12 mouse cellular contexts compared by ENCODE assay signal in the genomic region with DNA sequence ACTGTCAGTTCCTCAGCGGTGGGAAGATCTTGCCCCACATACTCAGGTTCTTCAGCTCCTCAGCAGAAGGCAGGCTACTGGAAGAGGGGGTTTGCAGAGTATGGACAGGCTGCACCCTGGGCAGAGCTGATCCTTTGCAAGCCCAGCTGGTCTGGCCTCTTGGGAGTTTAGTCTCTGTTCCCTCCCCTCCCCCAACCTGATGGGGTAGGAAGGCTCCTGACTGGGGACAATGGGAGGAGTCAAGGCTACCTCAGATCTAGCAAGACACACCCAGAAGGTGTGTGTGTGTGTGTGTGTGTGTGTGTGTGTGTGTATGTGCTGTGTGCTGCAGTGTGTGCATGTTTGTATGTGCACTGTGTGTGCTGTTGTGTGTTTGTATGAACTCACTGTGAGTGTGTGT. TPM values are rescaled to one million over a fixed set of nuclear protein-coding genes. Genes with fewer than 3 reads are reported as not detected.
DNase-seq lines count a peak whose midpoint lies in the region; ATAC-seq and TF ChIP-seq lines count a peak whose summit lies in the region.
"Had no signal": no experiment of that assay in that cellular context is flagged by ENCODE, and none has a peak within 500 bp of the region (broad histone marks: within the 10 kb centered on the region; RNA-seq: fewer than 3 reads in every experiment).

No protein-coding gene starts in this region.

- WGBS in kidney, embryonic 14.5 days = 13% methylated on average over 1 of the region's 1 CpGs
- 59% methylated on average over 1 of the region's 1 CpGs for WGBS in kidney, adult 2 months
- WGBS in embryonic facial prominence, embryonic 12.5 days = 8% methylated on average over 1 of the region's 1 CpGs
- WGBS in neural tube, embryonic 12.5 days = 11% methylated on average over 1 of the region's 1 CpGs

- no peak for ATAC-seq in kidney, embryonic 14.5 days (ENCODE audit: low FRiP score, low TSS enrichment)
- no peak for ATAC-seq in embryonic facial prominence, embryonic 12.5 days (ENCODE audit: insufficient number of reproducible peaks, insufficient read depth, low FRiP score, low TSS enrichment)
- no peak for ATAC-seq in neural tube, embryonic 12.5 days (ENCODE audit: low FRiP score, low read depth)

- peak overlapping the region; percentile 25; the same call in 1 of the 2 replicates for H3K27ac ChIP-seq in kidney, embryonic 14.5 days (ENCODE audit: low read depth, low read length)
- H3K27ac ChIP-seq in kidney, adult 2 months (ENCODE audit: insufficient read depth, low read depth, low read length) = no peak overlapping the region
- peak overlapping the region; percentile 63 for H3K27ac ChIP-seq in embryonic facial prominence, embryonic 12.5 days
- no peak overlapping the region for H3K27ac ChIP-seq in neural tube, embryonic 12.5 days

- H3K36me3 ChIP-seq in kidney, embryonic 14.5 days (ENCODE audit: control insufficient read depth, insufficient read depth, low read length) = no peaks in the 10 kb centered on the region
- H3K36me3 ChIP-seq in kidney, adult 2 months (ENCODE audit: control insufficient read depth, insufficient read depth, low read length) = no peaks in the 10 kb centered on the region
- no peaks in the 10 kb centered on the region for H3K36me3 ChIP-seq in embryonic facial prominence, embryonic 12.5 days
- H3K36me3 ChIP-seq in neural tube, embryonic 12.5 days = no peaks in the 10 kb centered on the region
- H3K36me3 ChIP-seq: heart, embryonic 13.5 days had no signal

- no peak for TF ChIP-seq CTCF in kidney, adult 2 months (conservative IDR thresholded peaks at IDR 0.05; ENCODE audit: insufficient read depth, insufficient read length, low read depth, low read length)

- H3K27me3 ChIP-seq in kidney, embryonic 14.5 days (ENCODE audit: control insufficient read depth, insufficient read depth, low read length) = no peaks in the 10 kb centered on the region
- H3K27me3 ChIP-seq in kidney, adult 2 months (replicated peaks; ENCODE audit: control insufficient read depth, insufficient read depth, low read length) = no peaks in the 10 kb centered on the region
- H3K27me3 ChIP-seq in embryonic facial prominence, embryonic 12.5 days = peaks cover 4% of the 10 kb centered on the region; the same call in 1 of the 2 replicates
- H3K27me3 ChIP-seq in neural tube, embryonic 12.5 days (replicated peaks) = no peaks in the 10 kb centered on the region; the same call in 1 of the 2 replicates
- H3K27me3 ChIP-seq: heart, embryonic 13.5 days had no signal

- no peak overlapping the region for H3K9ac ChIP-seq in kidney, embryonic 14.5 days (ENCODE audit: low read depth, low read length)
- no peak overlapping the region for H3K9ac ChIP-seq in embryonic facial prominence, embryonic 12.5 days
- no peak overlapping the region for H3K9ac ChIP-seq in neural tube, embryonic 12.5 days

- DNase-seq in kidney, adult 2 months = no peak
- DNase-seq in ES-CJ7 (ENCODE audit: low read depth, low spot score) = peak; percentile 90
- no peak for DNase-seq in urinary bladder, postnatal 4 days (ENCODE audit: low spot score in 2 of 2)
- no peak for DNase-seq in spleen, postnatal 14 days (ENCODE audit: low spot score in 2 of 2)
- DNase-seq in frontal cortex, postnatal 10 days (ENCODE audit: low spot score in 2 of 2) = no peak
- DNase-seq: adrenal gland, adult 8-10 months; cerebellum, adult 9-10 months had no signal

- no peak for TF ChIP-seq POLR2A in kidney, adult 2 months (IDR thresholded peaks at IDR 0.05; ENCODE audit: low read depth, low read length)

- H3K4me3 ChIP-seq in kidney, embryonic 14.5 days (ENCODE audit: low read length) = no peak overlapping the region
- H3K4me3 ChIP-seq in kidney, adult 2 months (ENCODE audit: insufficient read depth, low read depth, low read length) = no peak overlapping the region
- no peak overlapping the region for H3K4me3 ChIP-seq in embryonic facial prominence, embryonic 12.5 days
- no peak overlapping the region for H3K4me3 ChIP-seq in neural tube, embryonic 12.5 days
- H3K4me3 ChIP-seq: heart, embryonic 13.5 days had no signal

- H3K9me3 ChIP-seq in kidney, embryonic 14.5 days (ENCODE audit: control insufficient read depth, low read length) = no peaks in the 10 kb centered on the region
- no peaks in the 10 kb centered on the region for H3K9me3 ChIP-seq in embryonic facial prominence, embryonic 12.5 days
- H3K9me3 ChIP-seq in neural tube, embryonic 12.5 days = no peaks in the 10 kb centered on the region
- H3K9me3 ChIP-seq: heart, embryonic 13.5 days had no signal

- H3K4me1 ChIP-seq in kidney, embryonic 14.5 days (ENCODE audit: control insufficient read depth, insufficient read depth, low read length) = peaks cover 35% of the 10 kb centered on the region
- H3K4me1 ChIP-seq in kidney, adult 2 months (ENCODE audit: control insufficient read depth, insufficient read depth, low read length) = no peaks in the 10 kb centered on the region
- H3K4me1 ChIP-seq in embryonic facial prominence, embryonic 12.5 days = peaks cover 35% of the 10 kb centered on the region
- peaks cover 43% of the 10 kb centered on the region for H3K4me1 ChIP-seq in neural tube, embryonic 12.5 days

- H3K4me2 ChIP-seq in kidney, embryonic 14.5 days (replicated peaks; ENCODE audit: low read depth, low read length) = no peak overlapping the region
- no peak overlapping the region for H3K4me2 ChIP-seq in embryonic facial prominence, embryonic 12.5 days (replicated peaks)
- H3K4me2 ChIP-seq in neural tube, embryonic 12.5 days (replicated peaks) = peak overlapping the region; percentile 28; the same call in 1 of the 2 replicates
- H3K4me2 ChIP-seq: heart, embryonic 13.5 days; liver, embryonic 11.5 days had no signal

RNA-seq across cellular contexts. Expression of a gene that starts 29.2 kb away (rescaled TPM):
- polyA plus RNA-seq in kidney, embryonic 14.5 days (2014; fragmentation: Nextera tagmentation; extraction: Ambion mirVana) = 1.9 and 2.5 TPM in 2 replicates
- polyA plus RNA-seq in kidney, adult 2 months (2012; rRNA removed) = 1.8 and 2.0 TPM in 2 replicates
- 0.98 and 1.1 TPM in 2 replicates for polyA plus RNA-seq in embryonic facial prominence, embryonic 12.5 days (2016; fragmentation: Nextera tagmentation; extraction: Ambion mirVana)
- 2.5 and 3.2 TPM in 2 replicates for polyA plus RNA-seq in neural tube, embryonic 12.5 days (2016; fragmentation: Nextera tagmentation; extraction: Ambion mirVana)

RNA-seq across cellular contexts. Expression of a gene that starts 37.8 kb away (rescaled TPM):
- polyA plus RNA-seq in kidney, embryonic 14.5 days (2014; fragmentation: Nextera tagmentation; extraction: Ambion mirVana) = 3.7 and 3.9 TPM in 2 replicates
- 8.1 and 9.6 TPM in 2 replicates for polyA plus RNA-seq in kidney, adult 2 months (2012; rRNA removed)
- 3.4 and 3.5 TPM in 2 replicates for polyA plus RNA-seq in embryonic facial prominence, embryonic 12.5 days (2016; fragmentation: Nextera tagmentation; extraction: Ambion mirVana)
- 2.7 and 3.0 TPM in 2 replicates for polyA plus RNA-seq in neural tube, embryonic 12.5 days (2016; fragmentation: Nextera tagmentation; extraction: Ambion mirVana)

RNA-seq across cellular contexts. Expression of a gene that starts 59.7 kb away (rescaled TPM):
- 2.0 and 3.9 TPM in 2 replicates for polyA plus RNA-seq in kidney, embryonic 14.5 days (2014; fragmentation: Nextera tagmentation; extraction: Ambion mirVana)
- 99.3 and 105 TPM in 2 replicates for polyA plus RNA-seq in kidney, adult 2 months (2012; rRNA removed)
- polyA plus RNA-seq in embryonic facial prominence, embryonic 12.5 days (2016; fragmentation: Nextera tagmentation; extraction: Ambion mirVana) = 0.31 and 0.53 TPM in 2 replicates
- not detected in 2 replicates for polyA plus RNA-seq in neural tube, embryonic 12.5 days (2016; fragmentation: Nextera tagmentation; extraction: Ambion mirVana)
- polyA plus RNA-seq: heart, embryonic 13.5 days had no signal

Comparison
In these comparisons a context has a peak if more than half of its experiments do, and no peak if none do; other contexts are left out.
1. H3K27ac ChIP-seq: peak in kidney, embryonic 14.5 days (single experiment) and embryonic facial prominence, embryonic 12.5 days (single experiment); none in kidney, adult 2 months (single experiment) and neural tube, embryonic 12.5 days (single experiment).
2. RNA of a gene that starts 59.7 kb away (polyA plus RNA-seq): 99.3 to 105 TPM in kidney, adult 2 months; 2.0 to 3.9 TPM in kidney, embryonic 14.5 days, 0.31 to 0.53 TPM in embryonic facial prominence, embryonic 12.5 days and not detected in neural tube, embryonic 12.5 days; every median in the first group is over 10 times any median in the second.